Mouse (Mus musculus): Measurements from ENCODE around the gene Pigg.

Pigg gene

DNA sequence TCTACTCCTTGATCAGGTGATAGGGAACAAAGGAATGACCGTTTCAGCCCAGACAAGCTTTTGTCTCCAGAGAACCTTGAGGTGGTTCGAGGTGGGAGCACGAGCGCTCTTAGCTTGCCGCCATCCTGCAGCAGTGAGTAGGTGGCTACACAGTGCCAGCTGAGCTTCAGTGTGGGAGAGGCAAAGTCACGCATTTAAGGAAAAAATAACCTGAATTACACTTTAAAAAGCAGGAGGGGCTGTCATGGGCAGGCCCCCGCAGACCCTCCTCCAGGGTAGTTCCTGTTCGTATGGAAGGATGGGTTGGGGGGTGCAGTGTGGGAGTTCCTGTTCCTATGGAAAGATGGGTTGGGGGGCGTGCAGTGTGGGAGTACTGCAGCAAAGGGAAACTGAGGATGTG, 47.1 kb downstream of the Pigg start:
- peak; percentile 76 for DNase-seq

DNA sequence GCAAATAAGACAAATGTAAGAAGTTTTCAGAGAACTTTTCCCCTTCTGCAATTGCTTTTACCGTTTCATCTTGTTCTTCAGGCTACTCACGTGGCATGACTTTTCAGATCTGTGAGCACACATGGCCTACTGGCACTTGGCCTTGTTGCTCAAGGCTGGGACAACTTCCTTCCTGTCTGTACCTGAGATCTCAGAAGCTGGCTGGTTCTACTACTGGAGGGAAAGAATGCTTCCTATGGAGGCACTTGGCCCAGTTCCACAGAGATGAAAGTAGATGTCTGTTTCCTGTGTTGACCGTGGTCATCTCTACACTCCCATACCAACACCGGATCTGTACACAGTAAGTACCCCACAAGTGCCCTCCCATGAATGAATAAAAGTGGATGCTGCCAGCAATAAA, 47.8 kb downstream of the Pigg start:
- peak; percentile 66 for DNase-seq

DNA sequence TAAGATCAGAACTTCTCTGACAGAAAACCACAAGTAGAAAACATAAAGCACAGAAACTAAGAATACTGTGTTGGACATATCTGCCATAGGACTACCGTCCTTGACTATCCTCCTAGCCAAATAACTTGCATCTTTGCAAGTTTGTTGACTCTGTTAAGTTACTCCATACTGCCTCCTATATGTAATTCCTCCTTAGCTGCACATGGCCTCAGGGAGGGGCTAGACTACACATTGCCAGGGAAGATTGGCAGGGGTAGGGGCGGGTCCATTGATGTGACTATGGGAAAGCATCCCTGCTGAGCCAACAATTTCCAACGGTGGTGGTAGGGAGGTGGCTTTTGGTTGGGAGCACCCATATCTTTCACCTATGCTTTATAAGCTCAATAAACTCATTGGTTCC, 49.9 kb downstream of the Pigg start:
- no peak for DNase-seq

DNA sequence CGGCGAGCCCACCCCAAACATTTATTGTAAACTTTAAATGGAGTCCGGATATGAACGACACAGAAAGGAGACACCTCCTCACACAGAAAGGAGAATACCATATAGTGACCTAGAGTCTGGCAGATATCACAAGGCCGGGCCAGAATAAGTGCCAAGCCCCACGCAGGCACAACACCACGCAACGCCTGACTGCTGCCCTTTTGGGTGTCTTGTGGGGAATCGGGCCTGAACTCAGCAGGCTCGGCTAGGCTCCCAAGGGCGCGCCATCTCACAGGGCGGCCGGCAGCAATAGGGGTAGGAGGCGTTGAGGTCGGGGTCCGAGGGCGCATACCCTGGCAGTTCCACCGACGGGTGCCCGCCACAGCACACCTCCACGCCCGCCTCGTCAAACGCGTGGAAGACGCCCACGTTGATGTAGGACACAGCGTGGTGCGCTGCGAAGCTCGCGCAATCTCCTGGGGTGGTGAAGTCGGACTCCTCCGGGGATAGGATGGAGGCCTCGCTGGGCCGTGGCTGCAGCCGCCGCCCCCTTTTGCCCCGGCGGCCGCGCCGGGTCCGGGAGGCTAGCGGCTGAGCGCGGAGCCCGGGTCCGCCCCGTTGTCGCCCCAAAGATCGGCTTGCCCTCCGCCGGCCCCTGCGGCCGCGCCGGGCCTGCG, 54.0 kb downstream of the Pigg start:
- peak; percentile 91 for DNase-seq

- peak; percentile 94 for DNase-seq
These were observed 54.8 kb downstream of the Pigg start for GRCm38 (mm10) chr5:108366984-108367841.

DNA sequence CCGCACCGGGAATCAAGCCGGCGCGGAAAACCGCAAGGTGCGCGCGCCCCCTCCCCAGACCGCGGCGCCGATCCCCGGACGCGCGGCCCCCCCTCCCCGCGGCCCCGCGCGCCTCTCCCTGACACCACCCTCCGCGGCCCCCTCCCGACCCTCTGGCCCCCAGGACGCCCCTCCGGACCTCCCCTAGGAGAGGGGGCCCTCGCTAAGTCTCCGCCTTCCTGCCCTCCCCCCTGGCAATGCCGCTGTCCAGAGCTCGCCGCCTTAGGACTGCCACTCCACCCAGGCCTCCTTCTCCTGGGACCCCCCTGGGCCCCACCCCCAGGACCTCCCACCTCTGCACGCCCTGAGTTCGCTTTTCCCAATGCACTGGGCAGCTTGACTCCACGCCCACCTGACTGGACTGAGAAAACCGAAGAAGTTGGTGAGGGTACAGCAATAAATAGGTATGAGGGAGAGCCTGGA, 55.5 kb downstream of the Pigg start, which contains the start of gene Gm42517:
Gene Gm42517, minus strand, starts transcription at position 52 of the 462 bp plus-strand sequence.
- peak; percentile 92 for DNase-seq

DNA sequence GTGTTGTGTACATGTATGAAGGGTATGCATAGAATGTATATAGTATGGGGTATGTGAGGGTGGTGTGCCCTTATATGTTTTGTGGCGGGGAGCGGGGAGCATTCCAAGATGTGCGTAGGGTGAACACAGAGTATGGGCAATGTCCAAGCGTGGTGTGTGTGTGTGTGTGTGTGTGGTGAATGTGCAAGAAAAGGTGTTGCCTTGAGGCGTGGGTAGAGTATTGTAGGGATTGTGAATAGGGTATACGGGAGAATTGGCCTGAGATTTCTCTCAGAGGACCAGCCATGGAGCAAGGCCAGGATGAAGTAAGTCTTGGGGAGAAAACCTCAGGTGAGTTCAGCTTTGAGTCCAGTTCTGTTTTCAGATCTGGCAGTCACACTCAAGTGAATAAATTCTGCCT, 56.0 kb downstream of the Pigg start:
- no peak for DNase-seq

DNA sequence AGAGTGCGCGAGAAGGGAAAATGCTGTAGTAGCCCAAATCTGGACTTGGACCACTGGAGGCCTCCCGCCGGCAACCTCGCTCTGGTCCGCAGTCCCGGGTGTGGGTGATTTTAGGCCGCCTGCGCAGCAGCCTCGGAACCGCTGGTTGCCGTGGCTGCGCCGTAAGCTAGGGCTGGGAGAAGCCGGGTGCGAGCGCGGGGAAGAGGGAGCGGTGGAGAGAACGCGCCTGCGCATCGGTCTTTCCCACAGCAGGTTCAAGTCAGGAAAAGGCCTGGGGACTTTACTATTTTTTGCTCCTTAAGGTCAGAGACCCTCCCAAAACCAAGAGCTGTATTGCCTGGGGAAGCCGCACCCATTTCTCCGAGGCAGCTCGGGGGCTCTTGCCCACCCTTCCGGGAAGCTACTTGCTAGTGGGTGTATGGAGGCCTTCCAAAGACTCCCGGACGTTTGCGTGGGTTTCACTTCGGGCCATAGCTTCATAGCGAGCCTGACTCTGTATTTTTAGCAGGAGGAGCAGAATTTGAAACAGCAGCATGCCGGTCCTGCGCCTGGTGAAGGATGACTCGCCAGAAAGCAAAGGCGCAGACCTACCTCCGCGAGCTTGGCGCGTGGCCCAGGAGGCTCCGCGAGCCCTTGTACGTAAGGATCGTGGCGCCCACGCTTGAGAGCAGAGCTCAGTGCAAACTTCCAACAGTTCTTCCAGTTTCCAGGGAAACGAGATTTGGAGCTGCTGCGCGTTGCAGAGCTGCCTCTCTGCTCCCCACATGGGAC, 56.6 kb downstream of the Pigg start:
- DNase-seq, result peak; percentile 91

GRCm38 (mm10) chr5:108369964-108370363, 57.6 kb downstream of the Pigg start:
- DNase-seq, result peak; percentile 77

GRCm38 (mm10) chr5:108374079-108374478, 61.7 kb downstream of the Pigg start:
- DNase-seq, result peak; percentile 36

DNA sequence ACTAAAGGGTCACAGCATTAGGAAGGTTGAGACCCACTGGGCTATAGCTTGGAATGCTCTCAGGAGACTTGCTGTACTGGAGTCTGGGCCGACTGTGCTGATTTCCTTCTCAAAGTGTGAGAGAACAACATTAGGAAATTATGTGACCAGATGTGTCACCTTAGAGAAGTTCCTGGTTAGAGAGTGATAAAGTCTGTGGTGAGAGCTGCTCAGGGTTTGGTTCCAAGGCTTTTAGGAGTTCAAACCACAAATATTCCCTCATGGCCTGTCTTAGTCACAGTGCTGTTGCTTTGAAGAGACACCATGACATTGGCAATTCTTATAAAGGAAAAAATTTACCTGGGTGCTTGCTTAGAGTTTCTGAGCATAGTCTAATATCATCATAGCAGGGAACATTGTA, 63.6 kb downstream of the Pigg start:
- DNase-seq, result peak; percentile 24

DNA sequence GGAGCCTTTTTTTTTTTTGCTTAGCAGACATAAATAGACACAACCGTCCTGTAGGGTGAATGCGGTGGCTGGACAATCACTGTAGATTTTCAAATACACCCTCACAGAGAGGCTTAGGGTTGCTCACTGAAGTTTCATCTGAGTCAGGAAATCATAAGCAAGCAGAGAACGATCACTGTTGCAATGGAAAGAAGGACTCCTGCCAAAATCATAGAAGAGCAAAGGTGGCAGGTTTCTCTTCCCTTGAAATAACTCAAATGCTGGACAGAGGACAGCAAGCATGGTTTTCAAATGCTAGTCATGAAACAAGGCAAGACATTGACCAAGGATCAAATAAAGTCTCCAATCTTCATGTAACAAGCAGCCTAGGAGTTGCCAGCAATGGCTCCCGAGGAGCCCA, 65.9 kb downstream of the Pigg start:
- peak; percentile 34 for DNase-seq

DNA sequence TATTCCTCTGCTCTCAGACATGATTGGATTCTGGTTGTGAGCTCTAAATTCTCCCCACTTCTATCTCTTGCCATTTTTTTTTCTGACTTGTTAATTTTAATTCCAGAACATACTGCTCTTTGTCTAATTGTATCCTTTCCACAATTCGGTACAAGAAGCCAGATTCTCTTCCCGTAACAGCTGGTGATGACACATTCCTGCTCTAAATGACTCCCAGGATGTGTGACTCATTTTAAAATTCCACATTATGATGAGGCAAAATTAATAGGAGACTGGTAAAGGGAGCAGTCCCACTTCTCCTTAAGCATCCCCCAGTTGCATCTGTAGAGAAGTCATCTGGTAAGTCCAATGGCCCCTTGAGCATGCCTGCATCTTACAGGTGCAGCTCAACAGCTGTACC, 73.2 kb downstream of the Pigg start:
- DNase-seq, result no peak

DNA sequence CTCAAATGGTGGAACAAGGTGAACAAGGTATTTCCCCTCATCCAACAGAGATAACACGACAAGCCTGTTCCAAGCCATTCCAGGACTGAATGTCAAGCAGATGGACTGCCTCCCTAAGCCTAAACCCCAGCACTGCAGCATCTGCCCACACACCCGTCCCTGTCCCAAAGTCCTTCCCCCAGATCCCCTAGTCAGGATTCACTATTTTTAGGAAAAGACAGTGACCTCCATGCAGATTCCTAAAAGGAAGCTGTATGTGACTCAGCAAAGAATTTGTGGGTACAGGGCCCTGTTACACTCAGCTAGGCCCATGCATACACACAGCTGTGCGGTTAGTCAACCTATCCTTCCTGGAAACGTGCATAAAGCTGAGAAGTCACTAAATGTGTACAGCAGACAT, 74.0 kb downstream of the Pigg start:
- no peak for DNase-seq

DNA sequence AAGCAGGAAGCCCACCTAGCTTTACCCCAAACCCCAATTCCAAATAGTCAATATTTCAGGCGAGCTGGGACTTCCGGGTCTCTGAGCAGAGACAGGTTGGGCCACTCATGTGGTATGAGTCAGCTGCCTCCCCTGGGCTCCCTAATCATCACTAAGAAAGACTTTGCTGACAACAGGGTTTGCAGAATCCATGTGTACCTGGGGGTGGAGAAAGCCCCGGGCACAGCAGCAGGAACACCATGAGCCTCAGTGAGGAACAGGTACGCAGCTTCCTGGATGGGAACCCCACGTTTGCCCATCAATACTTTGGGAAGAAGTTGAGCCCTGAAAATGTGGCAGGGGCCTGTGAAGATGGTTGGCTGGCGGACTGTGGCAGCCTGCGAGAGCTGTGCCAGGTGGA, 75.8 kb downstream of the Pigg start, which contains the start of gene Pde6b:
Gene Pde6b, plus strand, starts transcription at position 191 of the 400 bp plus-strand sequence.
- DNase-seq, result peak; percentile 76

DNA sequence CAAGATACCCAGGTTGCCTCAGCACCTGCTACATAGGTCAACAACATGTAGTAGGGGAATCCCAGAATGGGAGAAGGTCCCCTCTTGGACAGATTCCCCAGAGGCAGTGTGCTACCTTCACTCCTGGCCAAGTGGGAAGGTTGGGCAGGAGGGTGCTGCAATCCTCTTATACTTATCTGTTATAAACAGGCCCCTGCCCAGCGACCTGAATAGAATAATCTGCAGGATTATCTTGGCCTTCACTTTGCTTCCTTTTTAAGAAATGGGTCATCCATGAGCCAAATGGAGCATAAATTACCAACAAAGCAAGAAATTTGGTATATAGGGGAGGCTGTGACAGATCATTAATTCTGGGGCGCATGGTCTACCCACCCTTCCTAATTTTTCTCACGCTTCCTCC, 77.3 kb downstream of the Pigg start:
- DNase-seq, result peak; percentile 33

All from heart, adult 11 months (tissue).